ENCODE assay signal across 14 mouse cellular contexts in the genomic region with DNA sequence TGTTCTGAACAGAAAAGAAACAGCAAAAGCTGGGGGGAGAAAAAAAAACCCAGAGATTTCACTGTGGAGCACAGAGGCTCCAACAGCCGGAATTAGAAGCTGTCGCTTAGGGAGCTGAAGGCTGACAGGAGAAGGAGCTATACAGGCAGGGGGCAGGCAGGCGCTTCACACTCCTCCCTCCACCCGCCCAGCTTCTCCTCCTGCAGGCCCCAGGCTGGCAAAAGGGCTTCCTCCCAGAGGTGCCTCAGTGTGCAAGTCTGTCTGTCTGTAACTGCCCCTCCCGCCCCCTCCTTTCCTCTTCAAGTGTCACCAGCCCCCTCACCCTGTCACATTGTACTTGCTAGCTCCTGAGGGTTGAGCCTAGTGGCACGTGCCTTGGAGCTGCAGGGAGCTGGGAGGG. TPM values are rescaled to one million over a fixed set of nuclear protein-coding genes. Genes with fewer than 3 reads are reported as not detected.
DNase-seq lines count a peak whose midpoint lies in the region; ATAC-seq and TF ChIP-seq lines count a peak whose summit lies in the region.
"Had no signal": no experiment of that assay in that cellular context is flagged by ENCODE, and none has a peak within 500 bp of the region (broad histone marks: within the 10 kb centered on the region; RNA-seq: fewer than 3 reads in every experiment).

No protein-coding gene starts in this region.

- TF ChIP-seq CTCF in lung, adult 2 months (IDR thresholded peaks at IDR 0.05; ENCODE audit: insufficient read depth, low read length): no peak
- TF ChIP-seq CTCF in G1E (IDR thresholded peaks at IDR 0.05; ENCODE audit: low read depth, low read length): no peak

- H3K36me3 ChIP-seq in heart, embryonic 12.5 days: no peaks in the 10 kb centered on the region
- no peaks in the 10 kb centered on the region for H3K36me3 ChIP-seq in lung, embryonic 16.5 days (ENCODE audit: control insufficient read depth, insufficient read depth, low read length)
- H3K36me3 ChIP-seq in G1E (replicated peaks): no peaks in the 10 kb centered on the region
- H3K36me3 ChIP-seq: limb, embryonic 12.5 days had no signal

- H3K4me1 ChIP-seq in heart, embryonic 12.5 days (replicated peaks): peaks cover 65% of the 10 kb centered on the region
- H3K4me1 ChIP-seq in lung, embryonic 16.5 days (replicated peaks; ENCODE audit: control insufficient read depth, insufficient read depth, low read length): peaks cover 32% of the 10 kb centered on the region
- peaks cover 13% of the 10 kb centered on the region for H3K4me1 ChIP-seq in lung, adult 2 months (ENCODE audit: control insufficient read depth, insufficient read depth, low read length)
- peaks cover 13% of the 10 kb centered on the region for H3K4me1 ChIP-seq in G1E (ENCODE audit: insufficient read depth, low read depth, low read length)

- no peak for TF ChIP-seq POLR2A in lung, adult 2 months (IDR thresholded peaks at IDR 0.05; ENCODE audit: borderline replicate concordance, extremely low read depth, low read depth, low read length)

- peaks cover 91% of the 10 kb centered on the region for H3K27me3 ChIP-seq in heart, embryonic 12.5 days (replicated peaks)
- H3K27me3 ChIP-seq in lung, embryonic 16.5 days (ENCODE audit: control insufficient read depth, insufficient read depth, low read depth, low read length): peaks cover 96% of the 10 kb centered on the region
- peaks cover 99% of the 10 kb centered on the region for H3K27me3 ChIP-seq in G1E (ENCODE audit: insufficient read depth, low read length)

- H3K4me2 ChIP-seq in heart, embryonic 12.5 days: no peak overlapping the region
- no peak overlapping the region for H3K4me2 ChIP-seq in lung, embryonic 16.5 days (ENCODE audit: low read depth, low read length)
- H3K4me2 ChIP-seq: limb, embryonic 12.5 days; lung, embryonic 14.5 days had no signal

- DNase-seq in heart, adult 8-10 months (ENCODE audit: low spot score): no peak
- no peak for DNase-seq in lung, adult 2 months
- no peak for DNase-seq in G1E (ENCODE audit: low spot score)
- DNase-seq in left cerebral cortex, postnatal 14 days (ENCODE audit: low spot score in 2 of 2): peak; percentile 55 to 68
- DNase-seq in kidney, adult 11 months: no peak
- no peak for DNase-seq in ovary, postnatal 10 days (ENCODE audit: low spot score)
- DNase-seq: adrenal gland, postnatal 25 days; cerebellum, adult 11 months; embryo, embryonic 11 days; kidney, adult 9 months; lung, embryonic 14.5 days had no signal

- no peak overlapping the region for H3K9ac ChIP-seq in heart, embryonic 12.5 days
- no peak overlapping the region for H3K9ac ChIP-seq in lung, embryonic 16.5 days (ENCODE audit: low read length)
- H3K9ac ChIP-seq: limb, embryonic 12.5 days; lung, embryonic 14.5 days had no signal

- H3K4me3 ChIP-seq in heart, embryonic 12.5 days: no peak overlapping the region
- H3K4me3 ChIP-seq in lung, embryonic 16.5 days (ENCODE audit: low read length): no peak overlapping the region
- H3K4me3 ChIP-seq in lung, adult 2 months (replicated peaks; ENCODE audit: extremely low read depth, low read depth, low read length): no peak overlapping the region
- no peak overlapping the region for H3K4me3 ChIP-seq in G1E (ENCODE audit: low read depth, low read length)
- H3K4me3 ChIP-seq: limb, embryonic 12.5 days had no signal

- intact Hi-C loops in left cerebral cortex, postnatal 14 days (cut with DNase I): no loop called here

- ATAC-seq in heart, embryonic 12.5 days (ENCODE audit: insufficient number of reproducible peaks, low FRiP score): no peak
- ATAC-seq in lung, embryonic 16.5 days (ENCODE audit: low read depth): peak; percentile 23; the same call in 1 of the 2 replicates
- 0 out of 2 replicates have a peak, but pooled peaks have one; percentile 8 for ATAC-seq in G1E (ENCODE audit: extremely low read depth, insufficient number of reproducible peaks, low FRiP score, poor library complexity, severe bottlenecking)

- H3K9me3 ChIP-seq in heart, embryonic 12.5 days (replicated peaks): no peaks in the 10 kb centered on the region
- H3K9me3 ChIP-seq in lung, embryonic 16.5 days (ENCODE audit: control insufficient read depth, low read length): no peaks in the 10 kb centered on the region
- H3K9me3 ChIP-seq in G1E (replicated peaks): peaks cover 16% of the 10 kb centered on the region
- H3K9me3 ChIP-seq: limb, embryonic 12.5 days had no signal

- peak overlapping the region; percentile 48; the same call in 1 of the 2 replicates for H3K27ac ChIP-seq in heart, embryonic 12.5 days (ENCODE audit: poor library complexity, severe bottlenecking)
- no peak overlapping the region for H3K27ac ChIP-seq in lung, embryonic 16.5 days (ENCODE audit: low read length)
- H3K27ac ChIP-seq: limb, embryonic 12.5 days had no signal

- 7% methylated on average over 6 of the region's 6 CpGs for WGBS in heart, embryonic 12.5 days
- 8% methylated on average over 6 of the region's 6 CpGs for whole genome bisulfite sequencing in lung, embryonic 16.5 days
- 36% methylated on average over 6 of the region's 6 CpGs for WGBS in lung, adult 2 months

RNA-seq across cellular contexts. Expression of gene Ankrd63, which starts 2.7 kb away (rescaled TPM):
- polyA plus RNA-seq in heart, embryonic 12.5 days (2016; fragmentation: Nextera tagmentation; extraction: Ambion mirVana): 1.2 and 1.4 TPM in 2 replicates
- total RNA-seq in heart, adult 8-10 months (2022): 1 to 10 TPM; 1.0 to 3.1 (median 1.7) TPM
- polyA plus RNA-seq in lung, embryonic 16.5 days (2015; fragmentation: Nextera tagmentation; extraction: Ambion mirVana): 0.06 and 0.11 TPM in 2 replicates
- 5.0 and 5.4 TPM in 2 replicates for polyA plus RNA-seq in lung, adult 2 months (2012; rRNA removed)
- 0.15 TPM in 1 of 2 replicates, not detected in the other for total RNA-seq in G1E (2014; fragmentation: Nextera tagmentation)
- under 0.01 and 0.05 TPM in 2 replicates for total RNA-seq in G1E (2017)
- polyA plus RNA-seq in G1E (2012): not detected in 2 replicates
- 10 to 100 TPM; 15.7 to 17.3 TPM for total RNA-seq in left cerebral cortex, postnatal 14 days (2021)
- polyA plus RNA-seq: limb, embryonic 12.5 days; lung, embryonic 14.5 days had no signal

RNA-seq across cellular contexts. Expression of gene Plcb2, which starts 21.8 kb away (rescaled TPM):
- polyA plus RNA-seq in heart, embryonic 12.5 days (2016; fragmentation: Nextera tagmentation; extraction: Ambion mirVana): 1.4 and 1.5 TPM in 2 replicates
- 1 to 10 TPM; 2.2 to 3.3 (median 2.5) TPM for total RNA-seq in heart, adult 8-10 months (2022)
- polyA plus RNA-seq in lung, embryonic 16.5 days (2015; fragmentation: Nextera tagmentation; extraction: Ambion mirVana): 1.6 and 1.8 TPM in 2 replicates
- polyA plus RNA-seq in lung, adult 2 months (2012; rRNA removed): 11.8 and 15.2 TPM in 2 replicates
- total RNA-seq in G1E (2014; fragmentation: Nextera tagmentation) (25.6 and 30.6 TPM in 2 replicates), G1E (2017) (7.3 and 8.5 TPM in 2 replicates)
- 4.5 and 5.4 TPM in 2 replicates for polyA plus RNA-seq in G1E (2012)
- 1 to 10 TPM; 2.4 to 2.8 TPM for total RNA-seq in left cerebral cortex, postnatal 14 days (2021)

RNA-seq across cellular contexts. Expression of gene Inafm2, which starts 39.1 kb away (rescaled TPM):
- 33.8 and 37.3 TPM in 2 replicates for polyA plus RNA-seq in heart, embryonic 12.5 days (2016; fragmentation: Nextera tagmentation; extraction: Ambion mirVana)
- total RNA-seq in heart, adult 8-10 months (2022): 10 to 100 TPM; 33.0 to 45.2 (median 33.9) TPM
- 18.7 and 20.5 TPM in 2 replicates for polyA plus RNA-seq in lung, embryonic 16.5 days (2015; fragmentation: Nextera tagmentation; extraction: Ambion mirVana)
- 18.1 and 23.5 TPM in 2 replicates for polyA plus RNA-seq in lung, adult 2 months (2012; rRNA removed)
- total RNA-seq in G1E (2014; fragmentation: Nextera tagmentation) (24.8 and 26.5 TPM in 2 replicates), G1E (2017) (14.8 and 16.0 TPM in 2 replicates)
- 21.0 and 28.6 TPM in 2 replicates for polyA plus RNA-seq in G1E (2012)
- 10 to 100 TPM; 30.8 to 33.4 TPM for total RNA-seq in left cerebral cortex, postnatal 14 days (2021)

RNA-seq across cellular contexts. Expression of gene Pak6, which starts 43.3 kb away (rescaled TPM):
- 4.6 and 5.8 TPM in 2 replicates for polyA plus RNA-seq in heart, embryonic 12.5 days (2016; fragmentation: Nextera tagmentation; extraction: Ambion mirVana)
- 10 to 100 TPM in 3 of 4 experiments, 1 to 10 TPM in 1; 7.5 to 13.4 (median 11.4) TPM for total RNA-seq in heart, adult 8-10 months (2022)
- polyA plus RNA-seq in lung, embryonic 16.5 days (2015; fragmentation: Nextera tagmentation; extraction: Ambion mirVana): 2.2 and 3.9 TPM in 2 replicates
- 8.2 and 11.8 TPM in 2 replicates for polyA plus RNA-seq in lung, adult 2 months (2012; rRNA removed)
- total RNA-seq in G1E (2014; fragmentation: Nextera tagmentation) (7.9 and 9.6 TPM in 2 replicates), G1E (2017) (6.2 and 10.0 TPM in 2 replicates)
- polyA plus RNA-seq in G1E (2012): 28.0 and 34.2 TPM in 2 replicates
- total RNA-seq in left cerebral cortex, postnatal 14 days (2021): 100 to 1,000 TPM; 117 to 122 TPM

RNA-seq across cellular contexts. Expression of gene Ccdc9b, which starts 56.0 kb away (rescaled TPM):
- 2.7 and 3.6 TPM in 2 replicates for polyA plus RNA-seq in heart, embryonic 12.5 days (2016; fragmentation: Nextera tagmentation; extraction: Ambion mirVana)
- total RNA-seq in heart, adult 8-10 months (2022): 10 to 100 TPM; 24.6 to 38.6 (median 29.6) TPM
- 1.3 and 1.4 TPM in 2 replicates for polyA plus RNA-seq in lung, embryonic 16.5 days (2015; fragmentation: Nextera tagmentation; extraction: Ambion mirVana)
- 20.8 and 27.6 TPM in 2 replicates for polyA plus RNA-seq in lung, adult 2 months (2012; rRNA removed)
- not detected in 2 replicates for total RNA-seq in G1E (2014; fragmentation: Nextera tagmentation)
- 0.05 and 0.06 TPM in 2 replicates for total RNA-seq in G1E (2017)
- polyA plus RNA-seq in G1E (2012): not detected in 2 replicates
- total RNA-seq in left cerebral cortex, postnatal 14 days (2021): 1 to 10 TPM; 3.1 to 3.3 TPM

Comparison
In these comparisons a context has a peak if more than half of its experiments do, and no peak if none do; other contexts are left out.
1. DNase-seq: peak in left cerebral cortex, postnatal 14 days (2 of 2); none in heart, adult 8-10 months (single experiment), lung, adult 2 months (single experiment), G1E (single experiment), kidney, adult 11 months (single experiment) and ovary, postnatal 10 days (single experiment).